Mouse (Mus musculus) 3134 (cell line): ENCODE measurements at regions not wholly inside any gene's neighbourhood (a gene's known extent, or its start where the extent isn't known, plus 50 kb on each side); places are given as distances from the start of the nearest gene placed in this dataset.

Experiments
- DNase-seq: peaks from one replicate; pipeline ENCODE4 v3.0.0-alpha.2; 2011; ENCODE audit warnings: low spot score; ENCODE audit not compliant: insufficient read length; ENCODE audit errors: extremely low read depth

DNA sequence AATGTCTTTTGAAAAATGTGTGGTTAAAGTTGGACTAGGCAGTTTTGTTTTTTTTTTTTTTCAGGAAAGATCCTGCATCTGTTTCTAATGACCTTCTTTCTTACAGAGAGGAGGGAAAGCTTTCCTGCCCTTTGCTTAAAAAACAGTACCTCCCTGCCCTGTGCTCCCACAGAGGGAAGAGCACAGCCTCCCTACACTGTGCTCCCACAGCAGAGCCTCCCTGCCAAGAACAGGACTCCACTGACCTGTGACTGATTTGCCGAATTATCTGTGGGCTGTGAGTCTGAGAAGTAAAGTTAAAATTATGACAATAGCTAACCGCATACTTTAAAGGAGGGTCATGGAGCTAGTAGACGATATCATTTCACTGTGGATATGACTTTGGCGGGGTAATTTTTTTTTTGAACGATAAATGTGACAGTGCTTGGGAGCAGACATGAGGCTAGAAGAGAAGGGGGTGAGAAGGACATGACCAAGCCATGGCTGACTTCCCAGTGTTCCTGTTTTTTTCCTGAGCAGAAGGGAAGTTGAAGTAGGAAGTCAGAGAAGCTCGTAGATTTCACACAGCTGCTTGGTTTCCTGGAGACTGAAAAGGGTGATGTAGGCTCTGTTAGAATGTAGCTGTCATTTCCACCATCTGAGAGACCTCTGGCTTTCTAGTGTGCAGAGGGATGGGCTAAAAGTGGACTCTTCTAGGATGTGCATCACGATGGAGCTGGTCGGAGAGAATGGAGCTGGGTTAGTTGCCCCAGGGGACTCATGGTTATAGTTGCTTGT lies 226.2 kb downstream of the Etaa1 start:
- DNase-seq: no peak

DNA sequence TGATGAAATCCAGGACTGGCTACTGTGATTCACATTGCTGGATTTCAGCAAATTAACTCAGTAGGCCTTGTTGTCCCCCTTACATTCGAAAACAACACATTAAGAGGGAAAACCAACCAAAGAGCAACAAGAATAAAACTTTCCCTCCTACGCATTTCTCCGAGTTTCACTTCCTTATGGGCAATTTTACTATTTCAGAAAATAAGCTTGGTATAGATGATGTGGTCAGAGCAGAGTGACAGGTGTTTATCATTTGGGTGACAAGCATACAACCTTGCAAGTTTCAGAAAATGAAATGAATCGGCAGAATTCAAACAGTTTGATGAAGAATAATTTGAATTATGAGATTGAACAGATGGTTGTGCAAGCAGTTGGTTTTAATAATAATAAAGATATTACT lies 220.6 kb downstream of the Etaa1 start:
- no peak for DNase-seq

DNA sequence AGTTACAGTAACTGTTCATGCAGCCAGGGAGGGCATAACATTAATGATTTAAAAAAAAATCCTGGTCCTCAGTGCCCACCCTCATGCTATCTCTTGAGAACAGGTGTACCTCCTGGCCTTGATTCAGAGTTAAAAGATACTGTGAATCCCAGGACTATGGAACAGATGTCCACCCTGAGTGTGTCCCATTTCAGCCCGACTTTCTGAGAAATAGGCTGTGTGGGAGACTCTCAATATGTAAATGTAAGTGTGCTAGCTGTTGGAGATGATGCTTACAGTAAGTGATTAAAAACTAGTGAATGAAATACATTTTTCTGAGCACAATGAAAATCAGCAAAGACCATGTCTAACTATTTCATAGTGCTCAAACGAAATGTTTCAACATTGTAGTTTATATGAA lies 219.2 kb downstream of the Etaa1 start:
- no peak for DNase-seq

DNA sequence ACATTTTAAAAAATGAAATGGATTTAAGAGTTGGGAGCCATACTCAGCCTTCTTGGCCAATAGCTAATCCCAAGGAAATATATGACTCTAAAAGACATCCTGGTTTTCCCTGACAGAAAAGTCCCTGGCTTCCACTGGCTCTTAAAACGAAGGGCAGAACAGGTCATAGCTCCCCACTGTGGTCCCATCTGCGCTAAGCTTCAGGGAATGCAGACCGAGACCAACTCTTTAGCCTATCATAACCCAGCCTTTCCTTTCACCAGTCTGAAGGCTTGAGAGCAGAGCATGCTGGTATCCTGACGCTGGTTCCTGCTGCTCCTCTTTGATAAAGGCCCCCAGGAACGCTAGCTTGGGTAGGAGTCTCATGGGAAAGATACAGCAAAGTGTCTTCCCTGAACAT lies 214.8 kb downstream of the Etaa1 start:
- DNase-seq: no peak

DNA sequence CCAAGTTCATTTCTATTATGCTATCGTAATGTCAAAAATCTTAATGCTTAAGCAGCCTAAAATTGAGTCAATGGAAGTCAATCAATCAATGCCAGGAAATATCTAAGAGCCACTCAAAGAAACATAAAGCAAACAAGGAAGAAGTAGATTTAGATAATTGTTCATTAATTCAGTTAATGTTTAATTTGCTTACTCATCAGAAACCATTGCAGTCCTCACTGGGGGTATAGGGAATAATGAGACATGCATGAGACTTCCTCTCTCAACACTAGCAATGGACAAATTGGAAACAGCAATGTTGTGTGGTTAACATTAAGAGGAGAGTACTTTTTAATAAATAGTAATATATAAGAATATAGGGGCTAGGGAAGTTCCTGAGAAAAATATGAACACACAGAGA lies 209.9 kb downstream of the Etaa1 start:
- no peak for DNase-seq

DNA sequence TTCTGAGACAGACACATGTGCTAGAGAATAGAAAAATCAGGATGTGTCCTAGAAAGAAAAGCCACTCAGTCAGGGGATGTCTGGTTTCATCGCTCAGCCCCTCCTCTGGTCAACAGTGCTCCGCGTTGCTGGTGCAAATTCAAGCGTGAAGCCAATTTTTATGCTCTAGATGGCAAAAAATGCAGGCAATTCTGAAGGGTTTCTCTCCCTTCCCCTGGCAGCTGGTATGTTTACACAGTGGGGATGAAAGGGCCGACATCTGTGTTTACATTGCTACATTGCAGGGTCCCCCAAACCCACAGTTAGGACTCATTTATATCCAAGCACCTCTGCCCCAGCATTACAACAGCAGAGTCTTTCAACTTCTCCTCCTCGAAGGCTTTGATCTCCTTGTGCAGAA lies 203.3 kb downstream of the Etaa1 start:
- no peak for DNase-seq

DNA sequence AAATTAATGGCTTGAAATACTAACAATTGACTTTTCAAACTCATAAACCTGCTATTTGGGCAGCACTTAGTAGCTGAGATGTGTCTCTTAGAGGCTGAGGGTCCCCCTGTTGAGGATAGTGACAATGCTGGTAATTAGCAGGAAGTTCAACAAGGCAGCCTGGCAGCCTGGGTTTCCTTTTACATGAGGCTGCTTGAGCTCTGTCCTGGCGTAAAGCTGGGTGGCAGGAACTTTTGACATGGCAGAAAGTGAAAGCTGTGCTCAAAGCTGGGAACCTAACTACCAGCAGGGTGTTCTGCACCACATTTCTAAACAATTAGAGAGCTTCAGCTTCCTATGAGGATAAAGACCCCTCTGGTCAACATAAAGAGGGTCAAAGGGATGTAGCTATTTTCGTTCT lies 194.5 kb downstream of the Etaa1 start:
- no peak for DNase-seq

DNA sequence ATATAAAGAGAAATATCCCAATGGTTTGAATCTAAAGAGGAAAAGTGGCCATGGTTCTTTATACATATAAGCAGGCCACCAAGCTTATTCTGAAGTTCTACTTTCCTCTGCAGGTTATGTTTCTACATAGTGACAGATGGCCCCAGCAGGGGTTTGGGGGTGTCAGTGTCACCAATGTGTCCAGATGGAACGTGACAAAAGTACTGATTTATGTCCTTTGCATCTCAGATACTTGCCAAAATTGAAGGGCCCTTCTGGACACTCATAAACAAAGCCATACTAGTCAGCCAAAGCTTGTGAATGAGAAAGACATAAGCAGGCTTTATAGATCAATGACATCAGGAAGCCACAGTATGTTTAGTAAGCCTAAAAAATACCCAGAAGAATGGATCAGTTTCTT lies 190.3 kb downstream of the Etaa1 start:
- no peak for DNase-seq

DNA sequence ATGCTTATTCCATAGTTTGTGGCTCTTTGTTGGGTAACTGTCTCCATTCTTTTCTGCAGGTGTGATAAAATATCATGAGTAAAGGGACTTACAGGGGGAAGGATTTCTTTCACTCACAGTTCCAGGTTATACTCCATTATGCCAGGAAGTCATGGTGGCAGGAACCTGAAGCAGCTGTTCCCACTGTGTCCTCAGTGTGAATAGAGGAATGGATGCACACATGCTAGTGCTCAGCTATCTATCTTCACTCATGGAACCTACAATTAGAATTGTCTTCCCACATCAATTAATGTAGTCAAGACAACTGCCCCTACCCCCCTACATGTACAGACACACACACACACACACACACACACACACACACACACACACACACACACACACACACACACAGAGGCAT lies 189.5 kb downstream of the Etaa1 start:
- DNase-seq: no peak

DNA sequence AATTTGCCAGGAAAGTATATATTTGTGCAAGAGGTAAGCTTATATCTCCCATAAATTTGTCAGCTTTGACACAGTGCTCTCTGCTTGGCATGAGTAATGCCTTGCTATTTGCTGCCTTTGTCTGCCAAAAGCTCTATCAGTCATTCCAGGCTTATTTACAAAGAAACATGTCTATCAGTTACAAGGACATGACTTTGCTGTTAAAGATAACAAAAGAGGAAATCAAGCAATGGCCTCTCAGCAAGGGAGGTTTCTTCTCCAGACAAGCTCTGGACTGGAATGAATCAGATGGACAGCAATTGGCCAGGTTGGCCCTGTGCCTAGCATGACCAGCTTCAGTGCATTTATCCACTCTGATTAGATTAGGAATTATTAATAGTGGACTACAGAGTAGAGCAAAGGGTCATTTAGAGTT lies 185.3 kb downstream of the Etaa1 start:
- no peak for DNase-seq

DNA sequence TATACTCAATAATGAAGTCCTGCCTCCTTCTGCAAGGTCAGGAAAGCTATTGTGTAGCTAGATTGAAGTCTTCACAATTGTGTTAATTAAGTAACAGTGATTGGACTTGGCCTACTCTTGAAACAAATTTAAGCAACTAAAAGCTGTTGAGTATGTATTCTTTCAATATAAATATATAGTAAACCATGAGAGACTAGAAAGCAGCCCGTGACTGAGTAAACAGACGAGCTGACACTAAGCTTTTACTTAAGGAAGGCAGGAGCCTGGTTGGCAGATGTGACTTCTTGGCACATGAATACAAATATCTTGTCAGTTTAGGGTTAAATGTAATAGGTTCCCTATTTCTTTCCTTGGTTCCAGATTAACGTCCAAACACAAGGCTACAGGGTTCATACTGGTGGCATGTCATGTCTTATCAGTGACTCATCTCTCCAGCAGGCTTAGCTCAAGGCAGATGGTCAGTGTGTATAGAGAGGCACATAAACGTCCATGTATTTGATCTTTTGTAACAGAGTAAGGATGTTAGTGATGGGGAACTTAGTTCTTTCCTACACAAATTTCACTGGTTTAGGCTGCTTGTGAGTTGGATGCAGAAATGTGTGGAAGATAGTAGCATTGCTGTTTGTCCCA lies 184.7 kb downstream of the Etaa1 start:
- no peak for DNase-seq

DNA sequence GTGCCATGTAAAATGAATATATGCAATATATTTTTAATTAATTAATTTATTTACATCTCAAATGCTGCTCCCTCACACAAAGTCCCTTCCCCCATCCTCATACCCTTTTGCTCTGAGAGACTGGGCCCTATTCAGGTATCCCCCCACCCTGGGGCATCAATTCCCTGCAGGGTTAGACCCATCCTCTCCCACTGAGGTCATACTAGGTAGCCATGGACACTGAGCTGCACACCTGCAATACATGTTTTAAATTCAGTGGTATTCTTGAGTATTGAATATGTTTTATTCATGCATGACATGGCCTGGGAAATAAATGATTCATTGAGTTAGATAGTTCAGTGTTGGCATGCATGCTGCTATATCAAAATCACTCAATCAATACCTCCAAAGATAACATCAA lies 156.0 kb downstream of the Etaa1 start:
- no peak for DNase-seq

DNA sequence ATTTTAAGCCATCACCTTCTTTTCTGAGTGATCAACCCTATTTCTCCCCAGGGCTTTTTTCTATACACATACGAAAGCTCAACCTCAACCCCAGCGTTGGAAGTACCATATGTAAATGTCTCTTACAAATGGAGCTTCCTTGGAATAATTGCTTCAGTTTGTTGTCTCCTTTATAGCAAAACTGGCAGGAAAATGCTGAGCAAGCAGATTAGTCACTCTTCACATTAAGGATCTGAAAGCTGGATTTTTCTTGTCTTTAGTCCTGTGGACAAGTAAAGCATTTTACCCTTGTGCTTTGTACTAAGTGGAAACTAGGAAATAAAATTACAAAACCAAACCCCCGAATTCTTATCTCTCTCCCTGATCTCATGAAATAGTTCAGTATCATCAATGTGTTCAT lies 145.8 kb downstream of the Etaa1 start:
- no peak for DNase-seq

DNA sequence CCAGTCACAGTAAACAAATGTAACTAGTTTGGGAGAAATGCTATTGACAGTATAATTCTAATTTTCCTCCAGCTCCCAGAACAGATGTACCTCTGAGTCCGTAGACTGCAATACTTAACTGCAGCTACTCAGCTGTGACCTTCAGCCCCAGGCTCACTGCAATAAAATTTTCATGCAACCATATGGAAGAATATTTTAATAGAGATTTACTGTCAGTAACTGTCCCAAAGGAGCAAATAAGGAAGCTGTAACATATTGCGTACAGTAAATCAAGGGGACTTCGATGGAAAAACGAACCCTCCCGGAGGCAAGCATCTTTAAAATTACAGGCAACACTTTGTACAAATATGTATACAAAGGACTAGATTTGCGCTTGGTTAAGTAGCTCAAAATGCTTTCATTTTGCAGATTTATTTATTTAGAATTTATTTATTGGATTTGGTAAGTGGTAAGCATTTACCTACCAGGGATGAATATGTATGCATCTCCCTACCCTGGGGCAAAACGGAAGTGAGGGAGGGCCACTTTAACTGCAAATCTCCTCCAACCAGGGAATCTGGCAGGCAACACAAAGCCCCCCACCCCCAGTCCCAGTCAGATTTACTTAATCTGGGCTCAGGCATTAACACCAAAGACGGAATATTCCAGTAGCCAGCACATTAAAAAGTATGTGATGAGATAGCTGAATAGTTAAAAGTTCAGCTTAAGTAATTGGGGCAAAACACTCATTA lies 141.7 kb downstream of the Etaa1 start:
- DNase-seq: no peak

DNA sequence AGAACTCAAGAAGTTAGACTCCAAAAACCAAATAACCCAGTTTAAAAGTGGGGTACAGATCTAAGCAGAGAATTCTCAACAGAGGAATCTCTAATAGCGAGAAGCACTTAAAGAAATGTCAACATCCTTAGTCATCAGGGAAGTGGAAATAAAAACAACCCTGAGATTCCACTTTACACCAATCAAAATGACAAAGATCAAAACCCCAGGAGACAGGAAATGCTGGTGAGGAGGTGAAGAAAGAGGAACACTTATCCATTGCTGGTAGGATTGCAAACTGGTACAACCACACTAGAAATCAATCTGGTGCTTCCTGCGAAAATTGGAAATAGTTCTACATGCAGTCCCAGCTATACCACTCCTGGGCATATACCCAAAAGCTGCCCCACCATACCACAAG lies 111.0 kb downstream of the Etaa1 start:
- no peak for DNase-seq

DNA sequence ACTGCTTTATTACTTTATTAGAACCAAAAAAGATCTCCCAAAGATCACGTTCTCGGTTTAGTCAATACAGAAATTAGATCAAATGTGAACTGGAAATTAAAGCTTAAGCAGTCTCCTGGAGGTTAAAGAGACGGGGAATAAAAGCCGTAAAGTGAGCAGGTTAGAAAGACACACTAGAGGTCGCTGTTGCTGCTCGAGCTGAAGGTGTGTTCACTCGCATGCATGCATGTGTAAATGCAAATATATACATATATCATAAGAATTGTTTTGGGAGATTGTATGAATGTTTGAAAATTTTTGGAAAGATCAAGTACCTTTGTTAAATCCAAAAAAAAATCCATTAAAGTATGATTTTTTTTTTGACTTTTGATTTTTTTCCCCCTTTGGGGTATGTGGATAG lies 101.3 kb downstream of the Etaa1 start:
- DNase-seq: no peak

DNA sequence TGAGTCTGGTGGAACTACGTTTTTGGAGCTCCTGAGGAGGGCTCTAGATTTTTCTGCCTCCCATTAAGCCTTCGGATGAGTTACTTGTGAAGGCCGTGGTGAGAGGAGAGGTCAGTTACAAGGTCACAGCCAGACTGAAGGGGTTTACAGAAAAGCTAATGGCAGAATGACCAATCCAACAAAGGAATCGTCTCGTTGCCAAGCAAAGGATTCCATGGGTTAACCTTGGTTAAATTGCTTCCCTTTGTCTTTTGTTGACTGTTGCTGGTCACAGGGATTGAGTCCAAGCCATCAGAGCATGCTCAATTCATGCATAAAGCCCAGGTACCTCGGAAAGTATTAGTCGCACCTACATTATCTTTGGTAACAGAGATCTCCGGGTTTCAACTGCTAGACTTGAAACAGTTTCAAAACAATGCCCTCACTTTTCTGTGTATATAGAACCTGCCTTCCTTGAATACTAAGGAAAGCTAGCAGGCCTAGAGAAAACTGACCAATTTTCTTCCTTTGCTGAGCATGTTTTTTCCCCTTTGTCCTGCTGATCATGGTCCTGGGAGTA lies 100.3 kb downstream of the Etaa1 start:
- DNase-seq: no peak

DNA sequence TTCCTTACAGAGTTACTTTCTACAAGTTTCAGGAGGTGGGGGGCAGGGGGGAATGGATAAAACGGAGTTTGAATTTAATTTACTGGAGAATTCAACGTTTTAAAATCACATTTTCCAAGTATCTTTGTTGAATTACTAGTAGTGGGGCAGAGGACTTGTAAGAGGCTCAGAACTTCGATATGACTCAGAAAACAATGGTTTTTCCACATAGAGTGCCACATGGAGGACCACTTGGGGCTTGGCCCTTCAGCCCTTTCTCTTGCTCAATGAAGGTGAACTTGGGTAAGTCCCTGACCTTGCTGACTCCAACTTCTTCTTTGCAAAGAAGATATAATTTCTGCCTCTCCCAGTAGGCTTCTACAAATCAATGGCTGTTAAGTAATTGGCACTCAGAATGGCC lies 99.8 kb downstream of the Etaa1 start:
- no peak for DNase-seq

DNA sequence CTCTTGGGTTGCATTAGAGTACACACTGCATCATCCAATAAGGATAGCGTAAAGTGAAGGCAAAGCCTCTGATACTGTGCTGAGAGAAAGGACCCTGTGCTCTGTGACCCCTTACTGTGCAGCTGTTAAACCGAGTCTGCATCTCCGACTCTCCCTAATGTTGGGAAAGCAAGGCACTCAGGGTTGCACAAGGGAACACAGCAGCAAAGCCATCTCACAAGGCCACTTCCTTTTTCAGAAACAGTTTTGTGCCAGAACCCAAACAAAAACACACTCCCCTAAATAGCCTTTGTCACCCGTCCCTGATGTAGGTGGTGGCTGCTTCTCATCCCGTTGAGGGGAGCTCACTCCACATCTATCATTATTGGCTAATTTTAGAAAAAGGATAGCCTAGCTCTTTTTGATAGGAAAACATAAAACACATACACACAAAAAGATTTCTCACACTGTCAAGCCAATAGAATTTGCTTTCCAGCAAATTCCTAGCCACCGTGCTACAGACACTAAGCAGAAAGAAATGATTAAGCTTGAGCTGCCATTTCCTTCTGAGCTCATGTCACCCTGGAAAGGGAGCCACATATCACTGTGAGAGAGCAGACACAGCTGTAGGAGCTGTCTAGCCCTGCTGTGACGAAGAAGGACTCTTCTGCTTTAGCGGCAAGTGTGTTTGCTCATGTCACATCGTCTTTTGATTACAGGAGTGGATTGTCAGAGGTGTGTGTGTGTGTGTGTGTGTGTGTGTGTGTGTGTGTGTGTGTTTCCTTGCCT lies 94.1 kb downstream of the Etaa1 start:
- DNase-seq: no peak

DNA sequence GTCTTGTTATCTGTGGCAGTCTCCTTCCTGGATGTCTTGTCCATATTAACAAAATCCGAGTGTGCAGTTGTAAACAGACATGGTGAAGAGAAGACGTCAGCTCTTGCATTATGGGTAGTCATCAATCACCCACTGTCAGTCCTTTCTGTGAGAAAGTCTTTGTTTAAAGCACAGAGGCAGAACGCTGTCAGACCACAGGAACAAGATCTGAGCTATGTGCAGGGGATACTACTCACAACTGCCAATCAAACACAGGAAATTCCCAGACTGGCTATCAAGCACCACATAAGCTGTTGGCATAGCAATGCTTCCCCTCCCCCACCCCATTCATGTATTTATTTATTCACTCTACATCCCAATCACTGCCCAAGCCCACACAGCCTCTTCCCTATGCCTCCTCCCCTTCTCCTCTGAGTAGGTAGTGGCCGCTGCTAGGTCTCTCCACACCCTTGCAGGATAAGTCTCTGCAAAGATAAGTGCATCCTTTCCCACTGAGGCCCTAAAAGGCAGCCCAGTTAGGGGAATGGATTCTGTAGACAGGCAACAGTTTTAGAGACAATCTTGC lies 88.8 kb downstream of the Etaa1 start:
- DNase-seq: no peak

DNA sequence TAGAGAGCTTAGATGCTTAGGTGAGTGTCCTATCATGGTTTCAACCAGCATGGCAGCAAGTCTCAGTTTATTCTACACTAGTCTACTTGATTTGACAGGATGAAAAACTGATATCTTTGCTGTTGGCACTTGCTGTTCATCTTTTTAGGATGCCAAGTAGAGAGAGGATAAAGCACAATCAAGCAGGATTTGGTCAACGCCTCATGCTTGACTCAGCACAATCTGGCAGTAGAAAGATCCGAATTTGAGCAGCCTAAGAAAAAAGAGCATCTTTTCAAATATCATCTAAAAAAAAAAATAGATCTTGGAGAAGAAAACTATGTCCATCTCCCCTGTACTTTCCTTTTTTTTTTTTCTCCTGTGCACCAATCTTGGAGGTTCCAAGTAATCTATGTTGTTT lies 83.0 kb downstream of the Etaa1 start:
- DNase-seq: no peak
